Mouse (Mus musculus) hindbrain, embryonic 11.5 days (tissue): Measurements from ENCODE around the gene Spryd7. TPM values are rescaled to one million over a fixed set of nuclear protein-coding genes. Genes with fewer than 3 reads are reported as not detected.
"Not testable (repeated sequence)": the region's sequence is repeated elsewhere in the genome, so short reads cannot be mapped to it uniquely, and the experiment has no call there.

Experiments used
- ATAC-seq: fragments of 200-750 bp; cut with Nextera tagmentation; 2 replicates; pipeline ENCODE4 v1.8.0; 2017; ENCODE audit warnings: mild to moderate bottlenecking, moderate TSS enrichment, moderate library complexity; ENCODE audit not compliant: low FRiP score
- DNase-seq: peaks from one replicate; pipeline ENCODE4 v3.0.0-alpha.2; 2015; ENCODE audit warnings: low spot score
- H3K27ac ChIP-seq: fragments of 300-500 bp; sonication (generic); 2 replicates; pipeline ENCODE4 v1.5.1; 2014; ENCODE audit warnings: mild to moderate bottlenecking, low read depth, low read length
- H3K27me3 ChIP-seq: fragments of 300-500 bp; sonication (generic); 2 replicates; pipeline ENCODE4 v1.6.1; 2014; ENCODE audit warnings: mild to moderate bottlenecking, low read length, moderate library complexity, mixed read lengths; ENCODE audit not compliant: control insufficient read depth, insufficient read depth
- H3K36me3 ChIP-seq: fragments of 300-500 bp; sonication (generic); 2 replicates; pipeline ENCODE4 v1.6.1; 2014; ENCODE audit warnings: mild to moderate bottlenecking, low read length, moderate library complexity, mixed read lengths; ENCODE audit not compliant: control insufficient read depth, insufficient read depth
- H3K4me1 ChIP-seq: fragments of 300-500 bp; sonication (generic); replicated peaks from 2 replicates; pipeline ENCODE4 v1.6.1; 2014; ENCODE audit warnings: low read length, mixed read lengths; ENCODE audit not compliant: control insufficient read depth, insufficient read depth
- H3K4me2 ChIP-seq: fragments of 300-500 bp; sonication (generic); replicated peaks from 2 replicates; pipeline ENCODE4 v1.6.1; 2014; ENCODE audit warnings: mild to moderate bottlenecking, low read depth, low read length
- H3K4me3 ChIP-seq: fragments of 300-500 bp; sonication (generic); 2 replicates; pipeline ENCODE4 v1.5.1; 2014; ENCODE audit warnings: low read depth, low read length
- H3K9ac ChIP-seq: fragments of 300-500 bp; sonication (generic); 2 replicates; pipeline ENCODE4 v1.6.1; 2014; ENCODE audit warnings: low read depth, low read length
- H3K9me3 ChIP-seq: fragments of 300-500 bp; sonication (generic); 2 replicates; pipeline ENCODE4 v1.6.1; 2016; ENCODE audit warnings: low read length; ENCODE audit not compliant: control insufficient read depth
- WGBS: fragments of 180-500 bp; shearing (Covaris S2); extraction: QIAGEN DNeasy Blood & Tissue Kit; methylation state at CpG from one replicate; pipeline ENCODE4 v1.1.7; 2014; 5-methylcytosine and 5-hydroxymethylcytosine counted together
- polyA plus RNA-seq: library from polyadenylated mRNA; unstranded; fragments of >200 nt; fragmentation: Nextera tagmentation; extraction: Ambion mirVana; gene quantifications from 2 replicates; pipeline ENCODE4 v1.2.1, GENCODE M21; 2014

The Spryd7 gene
- polyA plus RNA-seq, 1 experiment from 2014 or later = 19.2 TPM

DNA sequence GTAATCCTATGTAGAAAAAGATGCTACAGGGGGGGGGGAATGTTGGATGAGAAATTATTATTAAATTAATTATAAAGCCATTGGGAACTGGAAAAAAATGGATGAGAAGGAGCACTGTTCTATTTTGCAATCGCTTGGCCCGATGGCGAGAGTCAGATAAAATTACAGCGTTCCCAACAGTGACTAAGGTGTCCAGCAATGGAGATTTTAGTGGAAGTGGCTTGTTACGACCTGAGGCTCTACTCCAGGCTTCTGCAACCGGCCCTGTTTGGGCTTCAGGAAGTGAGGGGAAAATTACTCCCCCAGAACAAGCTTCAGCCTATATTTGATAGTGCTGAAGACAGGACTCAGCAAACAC is 776 bp downstream of the Spryd7 start:
- Histone ChIP-seq H3K4me3 (peak overlapping the region; percentile 53), H3K9me3 (no peaks in the 10 kb centered on the region), H3K27me3 (no peaks in the 10 kb centered on the region), H3K9ac (peak overlapping the region; percentile 75), H3K27ac (peak overlapping the region; percentile 71; the same call in 1 of the 2 replicates), H3K4me1 (no peaks in the 10 kb centered on the region), H3K36me3 (no peaks in the 10 kb centered on the region), H3K4me2 (peak overlapping the region; percentile 88)
- no peak; the same call in 1 of the 2 replicates for ATAC-seq
- WGBS = 10% methylated on average over 6 of the region's 6 CpGs
- no peak for DNase-seq

DNA sequence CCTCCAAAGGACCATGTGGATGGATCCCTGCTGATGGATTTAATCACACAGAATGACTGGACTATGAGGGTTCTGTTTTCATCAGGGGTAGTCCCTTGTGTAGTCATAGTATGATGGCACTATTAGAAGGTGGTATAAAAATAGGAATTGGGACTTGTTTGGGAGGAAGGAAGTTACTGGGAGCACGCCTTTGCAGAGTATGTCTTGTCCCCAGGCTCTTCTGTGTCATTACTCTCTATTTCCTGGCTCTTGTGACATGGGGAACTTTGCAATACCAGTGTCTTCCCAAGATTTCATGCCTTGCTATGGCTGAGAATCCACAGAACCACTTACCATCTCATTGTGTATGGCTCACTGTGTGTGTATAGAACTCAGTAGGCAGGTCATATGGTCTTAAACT is 8.1 kb downstream of the Spryd7 start:
- no peaks in the 10 kb centered on the region for H3K36me3 ChIP-seq
- no peaks in the 10 kb centered on the region for H3K9me3 ChIP-seq
- H3K4me2 ChIP-seq = no peak overlapping the region
- H3K4me1 ChIP-seq = no peaks in the 10 kb centered on the region
- DNase-seq (no peak), ATAC-seq (no peak)
- H3K9ac ChIP-seq = no peak overlapping the region
- H3K4me3 ChIP-seq = no peak overlapping the region
- no peaks in the 10 kb centered on the region for H3K27me3 ChIP-seq
- no peak overlapping the region for H3K27ac ChIP-seq
- 88% methylated on average over 1 of the region's 1 CpGs for WGBS

DNA sequence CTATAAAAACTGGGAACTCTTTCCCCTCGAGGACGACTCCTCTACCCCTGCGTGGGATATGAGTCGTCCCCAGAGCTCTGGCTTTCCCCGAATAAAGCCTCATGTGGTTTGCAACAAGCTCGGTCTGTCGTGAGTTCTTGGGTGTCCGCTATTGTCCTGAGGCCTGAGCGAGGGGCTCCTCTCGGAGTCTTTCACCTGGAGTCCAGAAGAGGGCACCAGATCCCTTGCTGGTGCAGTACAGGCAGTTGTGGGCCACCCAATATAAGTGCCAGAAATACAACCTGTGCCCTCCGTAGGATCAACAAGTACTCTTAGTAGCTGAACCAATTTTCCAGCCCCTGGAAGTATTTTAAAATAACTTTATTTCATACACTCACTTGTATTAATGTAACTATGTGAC is 18.9 kb downstream of the Spryd7 start:
- DNase-seq, H3K9me3 ChIP-seq, H3K27ac ChIP-seq, H3K4me1 ChIP-seq, H3K36me3 ChIP-seq, H3K27me3 ChIP-seq, H3K4me3 ChIP-seq, H3K4me2 ChIP-seq, ATAC-seq, H3K9ac ChIP-seq: not testable (repeated sequence)
- WGBS = 88% methylated on average over 8 of the region's 11 CpGs

DNA sequence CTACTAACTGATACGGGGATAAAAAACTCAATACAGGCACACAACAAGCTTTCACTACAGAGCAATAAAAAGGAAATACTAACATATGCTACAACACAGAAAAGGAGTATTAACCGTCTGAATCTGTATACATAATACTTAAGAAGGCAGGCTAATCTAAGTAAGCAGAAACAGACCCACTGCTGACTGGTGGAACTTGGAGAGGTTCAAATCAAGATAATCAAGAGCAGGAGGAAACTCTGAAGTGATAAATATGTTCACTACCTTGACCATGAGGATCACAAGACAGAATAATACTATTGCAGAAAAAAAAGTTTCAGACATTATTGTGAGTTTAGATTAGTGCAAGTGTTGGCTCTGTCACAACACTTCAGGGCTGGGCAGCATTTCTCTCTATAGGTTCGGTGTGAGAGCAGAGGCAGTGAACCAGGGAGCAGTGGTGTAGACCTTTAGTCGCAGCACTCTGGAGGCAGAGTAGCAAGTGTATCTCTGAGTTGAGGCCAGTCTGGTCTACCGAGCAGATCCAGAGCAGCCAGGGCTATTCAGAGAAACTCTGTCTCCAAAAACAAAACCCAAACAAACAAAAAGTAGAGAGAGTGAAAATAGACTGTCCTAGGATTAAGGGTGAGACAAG is 19.9 kb downstream of the Spryd7 start:
- H3K27me3 ChIP-seq = no peaks in the 10 kb centered on the region
- DNase-seq = no peak
- 97% methylated on average over 5 of the region's 5 CpGs for WGBS

DNA sequence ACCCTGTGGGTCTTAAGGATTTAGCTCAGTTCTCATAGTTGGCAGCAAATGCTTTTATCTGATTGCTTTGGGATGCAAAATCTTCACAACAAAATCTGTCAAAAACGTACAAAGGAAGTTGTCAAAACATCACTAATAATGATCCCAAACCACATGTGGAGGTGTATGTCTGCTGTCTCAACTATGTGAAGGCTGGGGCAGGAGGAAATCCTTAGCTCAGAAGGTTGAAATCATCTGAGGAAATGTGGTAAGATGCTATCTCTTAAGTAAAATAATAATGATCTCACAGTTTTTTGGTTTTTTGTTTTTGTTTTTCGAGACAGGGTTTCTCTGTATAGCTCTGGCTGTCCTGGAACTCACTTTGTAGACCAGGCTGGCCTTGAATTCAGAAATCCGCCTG is 20.9 kb downstream of the Spryd7 start:
- 93% methylated on average over 3 of the region's 3 CpGs for WGBS
- Histone ChIP-seq H3K9ac (no peak overlapping the region), H3K4me1 (no peaks in the 10 kb centered on the region), H3K36me3 (no peaks in the 10 kb centered on the region), H3K4me2 (no peak overlapping the region), H3K27ac (no peak overlapping the region), H3K27me3 (no peaks in the 10 kb centered on the region), H3K4me3 (no peak overlapping the region), H3K9me3 (no peaks in the 10 kb centered on the region)
- DNase-seq (no peak), ATAC-seq (no peak)

More for the DNA sequence above, 19.9 kb downstream of the Spryd7 start:
- Histone ChIP-seq H3K9ac (no peak overlapping the region), H3K36me3 (no peaks in the 10 kb centered on the region), H3K4me2 (no peak overlapping the region), H3K4me1 (no peaks in the 10 kb centered on the region), H3K9me3 (no peaks in the 10 kb centered on the region), H3K27ac (no peak overlapping the region), H3K4me3 (no peak overlapping the region)
- no peak for ATAC-seq

DNA sequence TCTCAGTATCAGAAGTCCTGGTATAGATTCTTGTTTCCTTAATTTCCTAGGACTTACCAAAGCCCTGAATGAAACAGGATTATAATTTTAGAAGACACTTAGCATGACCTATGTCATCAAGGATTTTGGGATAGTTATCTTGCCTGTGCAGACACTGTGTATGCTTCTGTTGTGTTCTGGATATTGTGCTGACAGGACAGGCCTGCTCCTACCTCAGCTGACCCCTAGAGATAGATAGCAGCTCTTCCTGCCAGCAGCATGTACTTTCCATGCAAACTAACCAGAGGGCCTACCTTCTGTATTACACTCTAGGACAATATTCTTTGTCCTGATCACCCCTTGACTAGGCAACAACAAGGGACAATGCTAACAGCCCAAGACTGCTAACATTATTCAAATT is 25.7 kb downstream of the Spryd7 start:
- Histone ChIP-seq H3K4me3 (no peak overlapping the region), H3K4me1 (no peaks in the 10 kb centered on the region)
- no peak for ATAC-seq

DNA sequence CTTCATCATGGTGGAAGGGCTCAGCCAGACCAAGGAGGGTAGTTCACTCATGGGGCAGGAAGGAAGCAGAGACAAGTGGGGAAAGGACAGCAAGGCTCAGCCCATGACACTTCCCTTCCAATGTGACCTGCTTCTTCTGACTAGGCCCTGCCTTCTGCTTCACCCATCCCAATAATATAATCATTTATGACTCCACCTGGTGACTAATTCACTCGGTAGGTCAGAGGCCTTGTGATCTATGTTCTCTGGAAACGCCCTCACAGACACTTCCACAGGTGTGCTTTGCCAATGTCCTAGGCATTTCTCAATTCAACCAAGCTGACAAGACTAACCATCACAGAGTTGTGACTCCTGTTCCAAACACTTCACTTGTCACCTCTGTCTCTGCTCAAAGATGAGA is 26.3 kb downstream of the Spryd7 start:
- WGBS = 94% methylated on average over 2 of the region's 2 CpGs
- H3K27ac ChIP-seq = no peak overlapping the region
- no peak overlapping the region for H3K9ac ChIP-seq
- no peak for DNase-seq
- H3K4me1 ChIP-seq = no peaks in the 10 kb centered on the region
- H3K9me3 ChIP-seq = no peaks in the 10 kb centered on the region
- no peaks in the 10 kb centered on the region for H3K27me3 ChIP-seq
- H3K36me3 ChIP-seq = no peaks in the 10 kb centered on the region
- no peak overlapping the region for H3K4me2 ChIP-seq
- no peak overlapping the region for H3K4me3 ChIP-seq
- no peak for ATAC-seq

More for the DNA sequence above, 25.7 kb downstream of the Spryd7 start:
- no peak overlapping the region for H3K27ac ChIP-seq
- DNase-seq = no peak
- H3K9me3 ChIP-seq = no peaks in the 10 kb centered on the region
- H3K36me3 ChIP-seq = no peaks in the 10 kb centered on the region
- no peak overlapping the region for H3K4me2 ChIP-seq
- H3K27me3 ChIP-seq = no peaks in the 10 kb centered on the region
- H3K9ac ChIP-seq = no peak overlapping the region

DNA sequence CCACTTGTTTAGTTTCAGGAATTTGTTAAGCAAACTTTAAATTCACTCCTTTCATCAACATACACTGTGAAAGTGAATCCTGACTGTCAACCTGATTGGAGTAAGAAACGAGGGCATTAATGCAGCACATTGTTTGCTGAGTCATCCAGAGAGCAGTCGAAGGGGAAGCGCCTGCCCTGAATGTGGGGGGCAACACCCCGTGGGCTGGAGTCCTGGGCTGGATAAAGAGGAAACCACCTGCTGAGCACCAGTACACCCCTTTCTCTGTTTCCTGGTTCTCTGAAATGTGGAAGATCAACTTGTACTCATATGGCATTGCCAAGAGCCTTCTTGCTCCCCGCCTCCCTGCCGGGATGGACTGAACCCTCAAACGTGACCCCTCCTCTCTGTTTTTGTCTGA is 27.2 kb downstream of the Spryd7 start:
- no peak overlapping the region for H3K27ac ChIP-seq
- ATAC-seq = no peak

DNA sequence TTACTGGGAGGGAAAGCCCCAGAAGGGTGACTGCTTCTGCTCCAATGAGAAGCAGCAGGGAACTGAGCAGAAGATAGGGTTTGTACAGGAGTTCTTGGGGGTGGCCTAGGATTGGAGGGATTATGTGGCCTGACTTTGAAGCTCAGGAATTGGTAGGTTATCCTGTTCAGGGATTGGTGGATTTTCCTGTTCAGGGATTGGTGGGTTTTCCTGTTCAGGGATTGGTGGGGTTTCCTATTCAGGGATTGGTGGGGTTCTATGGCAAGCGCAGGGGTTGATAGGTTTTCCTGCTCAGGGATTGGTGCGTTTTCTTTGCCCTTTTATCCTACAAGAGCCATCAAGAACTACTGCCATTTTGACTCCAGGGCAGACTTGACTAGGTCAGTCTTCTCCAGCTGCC is 30.7 kb downstream of the Spryd7 start:
- Histone ChIP-seq H3K4me2 (no peak overlapping the region), H3K4me3 (no peak overlapping the region), H3K36me3 (no peaks in the 10 kb centered on the region), H3K9me3 (no peaks in the 10 kb centered on the region), H3K27ac (no peak overlapping the region), H3K27me3 (no peaks in the 10 kb centered on the region), H3K9ac (no peak overlapping the region), H3K4me1 (no peaks in the 10 kb centered on the region)
- ATAC-seq = no peak
- 93% methylated on average over 2 of the region's 2 CpGs for WGBS
- DNase-seq = no peak

More for the DNA sequence above, 27.2 kb downstream of the Spryd7 start:
- no peaks in the 10 kb centered on the region for H3K36me3 ChIP-seq
- H3K4me3 ChIP-seq = no peak overlapping the region
- H3K27me3 ChIP-seq = no peaks in the 10 kb centered on the region
- no peak for DNase-seq
- H3K9me3 ChIP-seq = no peaks in the 10 kb centered on the region
- 78% methylated on average over 7 of the region's 7 CpGs for WGBS
- no peak overlapping the region for H3K4me2 ChIP-seq
- H3K9ac ChIP-seq = no peak overlapping the region
- no peaks in the 10 kb centered on the region for H3K4me1 ChIP-seq
